Comparison of ENCODE assay signal across 15 mouse cellular contexts in the genomic region with DNA sequence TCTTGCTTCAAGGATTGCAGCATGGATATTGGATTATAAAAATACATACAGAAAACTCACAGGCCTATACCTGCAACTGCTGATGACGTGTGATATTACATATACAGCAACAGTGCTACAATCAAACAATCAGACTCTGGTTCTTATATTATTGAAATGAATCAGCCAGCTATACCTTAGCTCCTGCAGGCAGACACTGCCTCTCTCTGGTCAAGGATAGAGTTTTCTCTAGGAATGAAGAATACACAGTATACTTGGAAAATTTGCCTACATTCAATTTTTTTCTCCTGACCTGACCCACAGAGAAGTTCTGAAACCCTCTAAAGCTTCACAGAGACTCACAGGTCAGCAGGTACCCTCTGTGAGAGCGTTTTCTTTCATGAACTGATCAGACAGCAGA.
"Had no signal": no experiment of that assay in that cellular context is flagged by ENCODE, and none has a peak within 500 bp of the region (broad histone marks: within the 10 kb centered on the region; RNA-seq: fewer than 3 reads in every experiment).

No protein-coding gene starts in this region.

- H3K27me3 ChIP-seq: limb, embryonic 15.5 days; liver, embryonic 12.5 days; neural tube, embryonic 13.5 days had no signal

- H3K9me3 ChIP-seq: limb, embryonic 15.5 days; liver, embryonic 12.5 days; neural tube, embryonic 13.5 days had no signal

- H3K4me3 ChIP-seq: limb, embryonic 15.5 days; liver, embryonic 12.5 days; neural tube, embryonic 13.5 days had no signal

- H3K36me3 ChIP-seq: limb, embryonic 15.5 days; liver, embryonic 12.5 days; neural tube, embryonic 13.5 days had no signal

- H3K9ac ChIP-seq: limb, embryonic 15.5 days; liver, embryonic 12.5 days; lung, embryonic 14.5 days; neural tube, embryonic 13.5 days had no signal

- H3K4me1 ChIP-seq: limb, embryonic 15.5 days; liver, embryonic 12.5 days; neural tube, embryonic 13.5 days had no signal

- H3K27ac ChIP-seq: kidney, postnatal 0 days; limb, embryonic 15.5 days; liver, embryonic 12.5 days; neural tube, embryonic 13.5 days had no signal

- ATAC-seq: liver, embryonic 12.5 days had no signal

- H3K4me2 ChIP-seq: limb, embryonic 15.5 days; liver, embryonic 12.5 days; lung, embryonic 14.5 days; midbrain, embryonic 11.5 days; neural tube, embryonic 13.5 days had no signal

- DNase-seq: kidney, adult 8-10 months; kidney, postnatal 36 days; lung, embryonic 14.5 days; lung, postnatal 10 days; lung, postnatal 4 days; retina, postnatal 1 day; right cerebral cortex, postnatal 4 days; spleen, adult 18-20 months; thymus, adult 2 months; thymus, postnatal 25 days had no signal
